Mouse (Mus musculus) intestine, embryonic 16.5 days (tissue): ENCODE data around the gene Usp32. TPM values are rescaled to one million over a fixed set of nuclear protein-coding genes. Genes with fewer than 3 reads are reported as not detected.

Experiments used
- ATAC-seq: fragments of 200-750 bp; cut with Nextera tagmentation; 2 replicates; pipeline ENCODE4 v1.8.0; 2017; ENCODE audit warnings: moderate TSS enrichment, moderate library complexity
- H3K27ac ChIP-seq: fragments of 300-500 bp; sonication (generic); 2 replicates; pipeline ENCODE4 v1.5.1; 2014; ENCODE audit warnings: mild to moderate bottlenecking, low read length
- H3K27me3 ChIP-seq: fragments of 300-500 bp; sonication (generic); replicated peaks from 2 replicates; pipeline ENCODE4 v1.6.1; 2014; ENCODE audit warnings: low read length, control low read depth, mixed read lengths; ENCODE audit not compliant: control insufficient read depth, insufficient read depth
- H3K36me3 ChIP-seq: fragments of 300-500 bp; sonication (generic); 2 replicates; pipeline ENCODE4 v1.6.1; 2014; ENCODE audit warnings: low read length, control low read depth; ENCODE audit not compliant: control insufficient read depth, insufficient read depth
- H3K4me1 ChIP-seq: fragments of 300-500 bp; sonication (generic); 2 replicates; pipeline ENCODE4 v1.6.1; 2014; ENCODE audit warnings: low read length, control low read depth, mixed read lengths; ENCODE audit not compliant: control insufficient read depth, insufficient read depth
- H3K4me2 ChIP-seq: fragments of 300-500 bp; sonication (generic); 2 replicates; pipeline ENCODE4 v1.6.1; 2014; ENCODE audit warnings: low read depth, low read length, control low read depth
- H3K4me3 ChIP-seq: fragments of 300-500 bp; sonication (generic); 2 replicates; pipeline ENCODE4 v1.5.1; 2014; ENCODE audit warnings: mild to moderate bottlenecking, low read length
- H3K9ac ChIP-seq: fragments of 300-500 bp; sonication (generic); 2 replicates; pipeline ENCODE4 v1.6.1; 2014; ENCODE audit warnings: low read depth, low read length
- H3K9me3 ChIP-seq: fragments of 300-500 bp; sonication (generic); 2 replicates; pipeline ENCODE4 v1.6.1; 2016; ENCODE audit warnings: low read length, control low read depth; ENCODE audit not compliant: control insufficient read depth
- WGBS: fragments of 180-500 bp; shearing (Covaris S2); extraction: QIAGEN DNeasy Blood & Tissue Kit; methylation state at CpG from one replicate; pipeline ENCODE4 v1.1.7; 2014; 5-methylcytosine and 5-hydroxymethylcytosine counted together
- polyA plus RNA-seq: library from polyadenylated mRNA; unstranded; fragments of >200 nt; fragmentation: Nextera tagmentation; extraction: Ambion mirVana; gene quantifications from 2 replicates; pipeline ENCODE4 v1.2.1, GENCODE M21; 2015

The Usp32 gene
- 3.1 and 3.9 TPM in 2 replicates for polyA plus RNA-seq

GRCm38 (mm10) chr11:85139581-85140540 is at the start of gene Usp32:
Usp32 (minus strand) TSS chr11:85140161.
- Histone ChIP-seq H3K36me3 (no peaks in the 10 kb centered on the region), H3K4me2 (peak within 1 kb of the TSS; percentile 71), H3K27me3 (no peaks in the 10 kb centered on the region), H3K9ac (peak within 1 kb of the TSS; percentile 85), H3K27ac (peak within 1 kb of the TSS; percentile 84), H3K4me1 (peaks cover 3% of the 10 kb centered on the region), H3K9me3 (no peaks in the 10 kb centered on the region), H3K4me3 (peak within 1 kb of the TSS; percentile 85)
- peak; percentile 98 for ATAC-seq
- WGBS, result 1% methylated on average over 75 of the region's 94 CpGs

- H3K36me3 ChIP-seq, result peaks cover 12% of the 10 kb centered on the region; the same call in 1 of the 2 replicates
- WGBS, result 93% methylated on average over 4 of the region's 4 CpGs
Measured at GRCm38 (mm10) chr11:85189110-85189509, 49.1 kb upstream of the Usp32 start.

GRCm38 (mm10) chr11:85184839-85185238 is 44.9 kb upstream of the Usp32 start:
- Histone ChIP-seq H3K27me3 (no peaks in the 10 kb centered on the region), H3K9me3 (no peaks in the 10 kb centered on the region), H3K9ac (no peak overlapping the region), H3K4me1 (peaks cover 4% of the 10 kb centered on the region; the same call in 1 of the 2 replicates), H3K4me3 (no peak overlapping the region), H3K27ac (no peak overlapping the region), H3K4me2 (no peak overlapping the region), H3K36me3 (no peaks in the 10 kb centered on the region)
- WGBS, result 87% methylated on average over 6 of the region's 6 CpGs
- ATAC-seq, result no peak

More at GRCm38 (mm10) chr11:85189110-85189509, 49.1 kb upstream of the Usp32 start:
- no peak for ATAC-seq
- Histone ChIP-seq H3K4me1 (no peaks in the 10 kb centered on the region), H3K27me3 (no peaks in the 10 kb centered on the region), H3K4me3 (no peak overlapping the region), H3K4me2 (no peak overlapping the region), H3K9ac (no peak overlapping the region), H3K9me3 (no peaks in the 10 kb centered on the region), H3K27ac (no peak overlapping the region)

- Histone ChIP-seq H3K4me2 (no peak overlapping the region), H3K36me3 (no peaks in the 10 kb centered on the region), H3K9ac (no peak overlapping the region), H3K4me3 (no peak overlapping the region), H3K27me3 (no peaks in the 10 kb centered on the region), H3K9me3 (no peaks in the 10 kb centered on the region), H3K27ac (no peak overlapping the region), H3K4me1 (peaks cover 4% of the 10 kb centered on the region; the same call in 1 of the 2 replicates)
- WGBS, result 70% methylated on average over 5 of the region's 5 CpGs
- ATAC-seq, result no peak
Measured at GRCm38 (mm10) chr11:85184082-85184481, 44.1 kb upstream of the Usp32 start.

- H3K27ac ChIP-seq, result no peak overlapping the region; the same call in 1 of the 2 replicates
- peak overlapping the region; percentile 70 for H3K9ac ChIP-seq
- peak overlapping the region; percentile 80 for H3K4me2 ChIP-seq
- H3K36me3 ChIP-seq, result no peaks in the 10 kb centered on the region
- H3K4me1 ChIP-seq, result peaks cover 4% of the 10 kb centered on the region; the same call in 1 of the 2 replicates
- no peak; the same call in 1 of the 2 replicates for ATAC-seq
- 19% methylated on average over 13 of the region's 13 CpGs for WGBS
- H3K27me3 ChIP-seq, result no peaks in the 10 kb centered on the region
- peak overlapping the region; percentile 50 for H3K4me3 ChIP-seq
- no peaks in the 10 kb centered on the region for H3K9me3 ChIP-seq
Measured at GRCm38 (mm10) chr11:85183284-85183779, 43.4 kb upstream of the Usp32 start.

- peak overlapping the region; percentile 70 for H3K9ac ChIP-seq
- H3K27ac ChIP-seq, result no peak overlapping the region; the same call in 1 of the 2 replicates
- peaks cover 4% of the 10 kb centered on the region; the same call in 1 of the 2 replicates for H3K4me1 ChIP-seq
- no peaks in the 10 kb centered on the region for H3K9me3 ChIP-seq
- peak; percentile 87 for ATAC-seq
- peak overlapping the region; percentile 50 for H3K4me3 ChIP-seq
- 2% methylated on average over 20 of the region's 20 CpGs for WGBS
- H3K36me3 ChIP-seq, result no peaks in the 10 kb centered on the region
- no peaks in the 10 kb centered on the region for H3K27me3 ChIP-seq
- peak overlapping the region; percentile 80 for H3K4me2 ChIP-seq
Measured at GRCm38 (mm10) chr11:85182617-85183283, 42.8 kb upstream of the Usp32 start.

GRCm38 (mm10) chr11:85178413-85178812 is 38.5 kb upstream of the Usp32 start:
- Histone ChIP-seq H3K27me3 (no peaks in the 10 kb centered on the region), H3K9ac (no peak overlapping the region), H3K9me3 (no peaks in the 10 kb centered on the region), H3K4me3 (no peak overlapping the region), H3K36me3 (no peaks in the 10 kb centered on the region), H3K4me1 (peaks cover 4% of the 10 kb centered on the region; the same call in 1 of the 2 replicates), H3K27ac (no peak overlapping the region), H3K4me2 (no peak overlapping the region)
- no peak for ATAC-seq
- 83% methylated on average over 4 of the region's 4 CpGs for WGBS

GRCm38 (mm10) chr11:85177761-85178160 is 37.8 kb upstream of the Usp32 start:
- Histone ChIP-seq H3K27ac (no peak overlapping the region), H3K4me2 (no peak overlapping the region), H3K27me3 (no peaks in the 10 kb centered on the region), H3K36me3 (no peaks in the 10 kb centered on the region), H3K4me3 (no peak overlapping the region), H3K4me1 (no peaks in the 10 kb centered on the region), H3K9ac (no peak overlapping the region), H3K9me3 (no peaks in the 10 kb centered on the region)
- 74% methylated on average over 6 of the region's 6 CpGs for WGBS
- ATAC-seq, result no peak

- ATAC-seq, result no peak
Measured at GRCm38 (mm10) chr11:85175941-85176340, 36.0 kb upstream of the Usp32 start.

More at GRCm38 (mm10) chr11:85175941-85176340, 36.0 kb upstream of the Usp32 start:
- Histone ChIP-seq H3K27me3 (no peaks in the 10 kb centered on the region), H3K27ac (no peak overlapping the region), H3K4me3 (no peak overlapping the region), H3K4me2 (no peak overlapping the region), H3K4me1 (no peaks in the 10 kb centered on the region), H3K36me3 (no peaks in the 10 kb centered on the region), H3K9ac (no peak overlapping the region), H3K9me3 (no peaks in the 10 kb centered on the region)
- 75% methylated on average over 3 of the region's 3 CpGs for WGBS
